Mouse (Mus musculus) CH12.LX (cell line): ENCODE results near the gene Btbd9. TPM values are rescaled to one million over a fixed set of nuclear protein-coding genes. Genes with fewer than 3 reads are reported as not detected.

Experiments
- DNase-seq: peaks from one replicate; pipeline ENCODE4 v3.0.0-alpha.2; 2013; ENCODE audit errors: extremely low read depth
- H3K27ac ChIP-seq: 2 replicates; pipeline ENCODE4 v1.5.1; 2012; ENCODE audit warnings: low read depth, mild to moderate bottlenecking, control low read depth, moderate library complexity; ENCODE audit not compliant: insufficient read depth
- H3K27me3 ChIP-seq: replicated peaks from 2 replicates; pipeline ENCODE3; 2012; ENCODE audit warnings: inconsistent platforms
- H3K36me3 ChIP-seq, 2 experiments: replicated peaks in 1 of 2; 2 replicates each; pipeline versions ENCODE3 to v1.6.1; 2012; ENCODE audit warnings: inconsistent platforms in 1 of 2, low read length in 1 of 2, mild to moderate bottlenecking in 1 of 2, mixed read lengths in 1 of 2, moderate library complexity in 1 of 2; ENCODE audit not compliant: control insufficient read depth in 1 of 2, insufficient read depth in 1 of 2
- H3K4me1 ChIP-seq, 2 experiments: 2 replicates each; pipeline ENCODE4 v1.6.1; 2012; ENCODE audit warnings: inconsistent platforms in 1 of 2, moderate library complexity in 1 of 2; ENCODE audit not compliant: insufficient read depth in 2 of 2, control insufficient read depth in 1 of 2
- H3K4me2 ChIP-seq: 2 replicates; pipeline ENCODE4 v1.6.1; 2012; ENCODE audit warnings: low read depth, mild to moderate bottlenecking, control low read depth; ENCODE audit not compliant: poor library complexity, insufficient read depth, severe bottlenecking
- H3K4me3 ChIP-seq, 3 experiments: fragments of 150-350 bp in 1 of 3; sonication (generic) in 1 of 3; replicated peaks in 1 of 3; 2 replicates each; pipeline versions ENCODE3 to v1.5.1; 2011 to 2012; ENCODE audit warnings: low read depth in 2 of 3, low read length in 2 of 3, mild to moderate bottlenecking in 2 of 3, moderate library complexity in 2 of 3, control low read depth in 1 of 3, improper control_type of control experiment in 1 of 3, inconsistent platforms in 1 of 3, mixed read lengths in 1 of 3; ENCODE audit not compliant: poor library complexity in 1 of 3
- H3K79me2 ChIP-seq: replicated peaks from 2 replicates; pipeline ENCODE4 v1.6.1; 2012; ENCODE audit warnings: mild to moderate bottlenecking, moderate library complexity; ENCODE audit not compliant: control insufficient read depth, poor library complexity, insufficient read depth, severe bottlenecking; ENCODE audit errors: extremely low read depth
- H3K9ac ChIP-seq: 2 replicates; pipeline ENCODE4 v1.6.1; 2012; ENCODE audit warnings: low read depth, mild to moderate bottlenecking, control low read depth, moderate library complexity; ENCODE audit not compliant: insufficient read depth
- H3K9me3 ChIP-seq: replicated peaks from 2 replicates; pipeline ENCODE3; 2012; ENCODE audit warnings: low read length, inconsistent platforms, mixed read lengths
- BHLHE40 ChIP-seq: IDR thresholded peaks from 2 replicates; pipeline ENCODE4 v1.6.1; 2011; ENCODE audit warnings: mild to moderate bottlenecking, low read depth, low read length, improper control_type of control experiment
- E2F4 ChIP-seq: IDR thresholded peaks from 2 replicates; pipeline ENCODE4 v1.6.1; 2011; ENCODE audit warnings: low read depth, low read length, improper control_type of control experiment; ENCODE audit not compliant: insufficient replicate concordance
- ELF1 ChIP-seq: IDR thresholded peaks from 2 replicates; pipeline ENCODE4 v1.6.1; 2014; ENCODE audit warnings: low read depth, mild to moderate bottlenecking, inconsistent platforms, low read length, improper control_type of control experiment
- EP300 ChIP-seq: IDR thresholded peaks from 2 replicates; pipeline ENCODE4 v1.6.1; 2011; ENCODE audit warnings: low read length, improper control_type of control experiment
- ETS1 ChIP-seq: conservative IDR thresholded peaks from 2 replicates; pipeline ENCODE4 v1.6.1; 2012; ENCODE audit warnings: low read depth, mild to moderate bottlenecking, inconsistent platforms, low read length, improper control_type of control experiment, moderate library complexity
- HCFC1 ChIP-seq: IDR thresholded peaks from 2 replicates; pipeline ENCODE4 v1.6.1; 2012; ENCODE audit warnings: low read depth, mild to moderate bottlenecking, inconsistent platforms, low read length, improper control_type of control experiment
- JUN ChIP-seq: IDR thresholded peaks from 2 replicates; pipeline ENCODE4 v1.6.1; 2011; ENCODE audit warnings: low read depth, mild to moderate bottlenecking, low read length, improper control_type of control experiment, moderate library complexity; ENCODE audit not compliant: insufficient read depth
- NELFE ChIP-seq: IDR thresholded peaks from 2 replicates; pipeline ENCODE4 v1.6.1; 2011; ENCODE audit warnings: low read depth, low read length, improper control_type of control experiment
- POLR2A ChIP-seq: IDR thresholded peaks from 2 replicates; pipeline ENCODE4 v1.6.1; 2011; ENCODE audit warnings: low read depth, mild to moderate bottlenecking, improper control_type of control experiment, low read length
- RCOR1 ChIP-seq: conservative IDR thresholded peaks from 2 replicates; pipeline ENCODE4 v1.6.1; 2012; ENCODE audit warnings: low read depth, mild to moderate bottlenecking, inconsistent platforms, low read length, improper control_type of control experiment
- SMC3 ChIP-seq: IDR thresholded peaks from 2 replicates; pipeline ENCODE4 v1.6.1; 2011; ENCODE audit warnings: low read depth, low read length, improper control_type of control experiment
- TBP ChIP-seq: conservative IDR thresholded peaks from 2 replicates; pipeline ENCODE4 v1.6.1; 2011; ENCODE audit warnings: low read depth, low read length, improper control_type of control experiment
- UBTF ChIP-seq: IDR thresholded peaks from 2 replicates; pipeline ENCODE4 v1.6.1; 2012; ENCODE audit warnings: low read depth, mild to moderate bottlenecking, inconsistent platforms, low read length, improper control_type of control experiment, moderate library complexity
- USF1 ChIP-seq: IDR thresholded peaks from 2 replicates; pipeline ENCODE4 v1.6.1; 2014; ENCODE audit warnings: low read depth, mild to moderate bottlenecking, inconsistent platforms, low read length, improper control_type of control experiment
- USF2 ChIP-seq: conservative IDR thresholded peaks from 2 replicates; pipeline ENCODE4 v1.6.1; 2011; ENCODE audit warnings: low read depth, low read length, improper control_type of control experiment
- ZKSCAN1 ChIP-seq: IDR thresholded peaks from 2 replicates; pipeline ENCODE4 v1.6.1; 2012; ENCODE audit warnings: low read depth, inconsistent platforms, low read length, improper control_type of control experiment, borderline replicate concordance
- dilution Hi-C: fragments of 300-500 bp; cut with MboI; formaldehyde crosslinking; loops from 2 replicates; pipeline ENCODE4 v1.14.3; 2020; ENCODE audit warnings: low sequenced_read_pairs; ENCODE audit not compliant: extremely low pct_unique_long_range_greater_than_20kb, extremely low pct_ligation_motif_present
- in situ Hi-C: fragments of 300-500 bp; cut with MboI; formaldehyde crosslinking; loops from 3 replicates; pipeline ENCODE4 v1.14.3; 2019; ENCODE audit warnings: low sequenced_read_pairs, low pct_ligation_motif_present, low pct_unique_long_range_greater_than_20kb, mixed read lengths
- polyA plus RNA-seq: library from polyadenylated mRNA; unstranded; fragments of >175 nt; gene quantifications from 2 replicates; pipeline ENCODE4 v1.2.1, GENCODE M21; 2012; ENCODE audit warnings: low read depth; ENCODE audit not compliant: insufficient read length
- total RNA-seq, 2 experiments: library from RNA; depleted of rRNA; stranded (reverse); fragments of 300-350 nt in 1 of 2; fragments of >200 nt in 1 of 2; gene quantifications; 2 replicates each; pipeline ENCODE4 v1.2.3; 2012 to 2014

The Btbd9 gene
- total and polyA plus RNA-seq, 3 experiments, result 19.3 to 25.4 (median 20.0) TPM

- no peaks in the 10 kb centered on the region for H3K9me3 ChIP-seq
- no peak overlapping the region for H3K4me3 ChIP-seq
- H3K9ac ChIP-seq, result no peak overlapping the region
- H3K4me1 ChIP-seq, result peaks cover 0 to under 1% of the 10 kb centered on the region in 2 experiments; a peak in 2 of 4 replicates
- no peaks in the 10 kb centered on the region for H3K79me2 ChIP-seq
- TF ChIP-seq POLR2A, result no peak
- TF ChIP-seq USF1, result no peak
- no peak for TF ChIP-seq HCFC1
- TF ChIP-seq, all 38 proteins: peak for 0
- dilution Hi-C loops (no loop called here), in situ Hi-C loops (no loop called here)
- DNase-seq, result no peak
- Histone ChIP-seq H3K27ac (no peak overlapping the region), H3K36me3 (peaks cover 0 to 1% of the 10 kb centered on the region in 2 experiments), H3K27me3 (no peaks in the 10 kb centered on the region), H3K4me2 (no peak overlapping the region)
Measured at GRCm38 (mm10) chr17:30360654-30361053, 215.6 kb downstream of the Btbd9 start.

- DNase-seq, result no peak
- Histone ChIP-seq H3K4me3 (no peak overlapping the region), H3K4me2 (no peak overlapping the region), H3K27ac (no peak overlapping the region), H3K36me3 (peaks cover 0 to 1% of the 10 kb centered on the region in 2 experiments), H3K9me3 (no peaks in the 10 kb centered on the region), H3K27me3 (no peaks in the 10 kb centered on the region), H3K79me2 (no peaks in the 10 kb centered on the region), H3K9ac (no peak overlapping the region), H3K4me1 (peaks cover 0 to 3% of the 10 kb centered on the region in 2 experiments; a peak in 1 of 4 replicates)
- no peak for TF ChIP-seq UBTF
- in situ Hi-C loops, result no loop called here
- dilution Hi-C loops, result no loop called here
Measured at GRCm38 (mm10) chr17:30359392-30359791, 216.9 kb downstream of the Btbd9 start.

- Histone ChIP-seq H3K4me2 (no peak overlapping the region), H3K9me3 (no peaks in the 10 kb centered on the region), H3K4me1 (peaks cover 4 to 14% of the 10 kb centered on the region in 2 experiments), H3K27ac (no peak overlapping the region), H3K27me3 (no peaks in the 10 kb centered on the region), H3K4me3 (no peak overlapping the region), H3K36me3 (peaks cover 0 to 1% of the 10 kb centered on the region in 2 experiments), H3K79me2 (no peaks in the 10 kb centered on the region), H3K9ac (no peak overlapping the region)
- in situ Hi-C loops, result no loop called here
- TF ChIP-seq TBP, result no peak
- TF ChIP-seq BHLHE40, result no peak
- TF ChIP-seq RCOR1, result no peak
- TF ChIP-seq NELFE, result no peak
- TF ChIP-seq SMC3, result no peak
- no peak for TF ChIP-seq UBTF
- no peak for TF ChIP-seq JUN
- TF ChIP-seq HCFC1, result no peak
- TF ChIP-seq EP300, result no peak
- TF ChIP-seq ELF1, result no peak
- no peak for TF ChIP-seq USF2
- TF ChIP-seq E2F4, result no peak
- TF ChIP-seq ZKSCAN1, result no peak
- TF ChIP-seq ETS1, result no peak
- dilution Hi-C loops, result no loop called here
- no peak for DNase-seq
Measured at GRCm38 (mm10) chr17:30355431-30355830, 220.9 kb downstream of the Btbd9 start.
